Mouse (Mus musculus): Measurements from ENCODE around the gene 2410004B18Rik. TPM values are rescaled to one million over a fixed set of nuclear protein-coding genes. Genes with fewer than 3 reads are reported as not detected.
"Not testable (repeated sequence)": the region's sequence is repeated elsewhere in the genome, so short reads cannot be mapped to it uniquely, and the experiment has no call there.

The 2410004B18Rik gene
- total RNA-seq, 2 experiments from 2014 or later, result 17.2 to 18.0 TPM

DNA sequence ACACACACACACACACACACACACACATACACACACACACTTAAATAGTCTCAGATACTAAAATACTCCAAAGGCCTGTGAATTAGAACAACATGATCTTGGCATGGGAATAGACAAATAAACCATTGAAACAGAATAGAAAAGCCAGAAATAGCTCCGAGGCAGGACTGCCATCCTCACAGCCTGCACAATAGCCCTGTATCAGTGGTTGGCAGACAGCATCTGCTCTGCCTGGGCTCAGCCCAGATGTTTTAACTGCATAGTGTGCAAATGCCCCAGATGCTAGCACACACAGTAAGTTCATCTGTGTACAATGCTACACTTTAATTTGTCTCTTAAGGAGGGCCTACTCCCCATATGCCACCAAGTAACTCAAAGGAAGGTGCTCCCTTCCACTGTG lies 22.0 kb downstream of the 2410004B18Rik start:
- intact Hi-C loops (cut with DNase I), result no loop called here
- DNase-seq, result no peak

- DNase-seq, result no peak
- intact Hi-C loops (cut with DNase I), result no loop called here
Measured at GRCm38 (mm10) chr3:145962411-145962810, 24.6 kb downstream of the 2410004B18Rik start.

DNA sequence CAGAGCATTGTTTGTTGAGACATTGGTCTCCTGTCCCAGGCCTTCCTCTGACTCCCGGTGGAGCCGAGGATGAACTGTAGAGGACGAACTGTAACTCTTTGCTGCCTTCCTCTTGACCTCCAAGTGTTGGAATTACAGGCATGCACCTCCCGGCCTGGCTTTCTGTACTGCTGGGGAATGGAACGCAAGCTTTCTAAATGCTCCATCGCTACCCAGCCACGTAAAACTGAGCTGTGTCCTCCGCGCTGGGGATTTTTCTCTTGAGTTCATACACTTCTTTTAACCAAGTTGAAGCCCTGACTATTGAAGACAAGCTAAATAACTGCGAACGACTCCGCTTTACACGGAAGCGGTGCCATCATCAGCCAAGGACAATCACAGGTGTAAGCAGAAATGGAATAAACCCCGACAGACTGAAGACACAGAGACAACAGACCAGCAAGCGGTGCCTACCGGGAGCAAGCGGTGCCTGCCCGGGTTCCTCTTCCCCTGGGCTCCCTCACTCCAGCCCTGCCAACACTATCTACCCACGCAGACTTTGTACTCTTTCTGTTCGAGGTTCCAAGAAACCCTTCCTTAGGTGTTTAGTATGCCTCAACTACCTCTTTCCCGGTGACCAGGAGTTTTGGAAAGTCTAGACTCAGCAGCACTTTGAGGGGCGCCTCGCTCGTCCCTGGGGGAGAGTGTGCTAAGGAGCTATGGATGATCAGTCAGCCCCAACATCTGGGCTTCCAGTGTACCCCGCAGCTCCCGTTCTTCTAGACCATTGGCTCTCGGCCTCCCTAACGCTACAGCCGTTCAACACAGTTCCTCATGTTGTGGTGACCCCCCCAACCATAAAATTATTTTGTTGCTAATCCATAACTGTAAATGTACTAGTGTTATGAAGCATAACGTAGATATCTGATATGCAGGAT lies 25.5 kb downstream of the 2410004B18Rik start:
- no peak for DNase-seq
- intact Hi-C loops (cut with DNase I), result no loop called here

- intact Hi-C loops (cut with DNase I), result no loop called here
- no peak for DNase-seq
Measured at GRCm38 (mm10) chr3:145964018-145964387, 26.2 kb downstream of the 2410004B18Rik start.

DNA sequence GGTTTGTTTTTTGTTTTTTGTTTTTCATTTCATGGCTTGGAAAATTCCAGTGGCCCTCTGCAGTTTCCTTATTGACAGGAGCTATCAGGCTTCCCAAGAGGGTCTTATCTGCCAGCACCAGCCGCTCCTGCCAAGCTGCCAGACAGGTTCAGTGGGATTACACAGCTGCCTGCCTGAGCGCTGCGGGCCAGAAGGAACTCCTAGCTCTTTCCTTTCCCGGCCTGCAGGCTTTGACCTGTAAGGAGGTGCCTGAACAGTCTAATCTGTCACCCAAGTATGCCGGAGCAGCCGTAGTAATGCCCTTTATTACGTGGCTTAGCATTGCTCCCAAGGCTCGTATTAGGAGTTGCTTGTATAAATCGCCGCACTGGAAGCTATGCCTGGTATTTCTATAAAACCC lies 26.7 kb downstream of the 2410004B18Rik start:
- intact Hi-C loops (cut with DNase I), result no loop called here
- no peak for DNase-seq

GRCm38 (mm10) chr3:145965583-145965982 lies 27.8 kb downstream of the 2410004B18Rik start:
- DNase-seq; intact Hi-C loops (cut with DNase I): not testable (repeated sequence)

GRCm38 (mm10) chr3:145966806-145967205 lies 29.0 kb downstream of the 2410004B18Rik start:
- intact Hi-C loops (cut with DNase I), result no loop called here

DNA sequence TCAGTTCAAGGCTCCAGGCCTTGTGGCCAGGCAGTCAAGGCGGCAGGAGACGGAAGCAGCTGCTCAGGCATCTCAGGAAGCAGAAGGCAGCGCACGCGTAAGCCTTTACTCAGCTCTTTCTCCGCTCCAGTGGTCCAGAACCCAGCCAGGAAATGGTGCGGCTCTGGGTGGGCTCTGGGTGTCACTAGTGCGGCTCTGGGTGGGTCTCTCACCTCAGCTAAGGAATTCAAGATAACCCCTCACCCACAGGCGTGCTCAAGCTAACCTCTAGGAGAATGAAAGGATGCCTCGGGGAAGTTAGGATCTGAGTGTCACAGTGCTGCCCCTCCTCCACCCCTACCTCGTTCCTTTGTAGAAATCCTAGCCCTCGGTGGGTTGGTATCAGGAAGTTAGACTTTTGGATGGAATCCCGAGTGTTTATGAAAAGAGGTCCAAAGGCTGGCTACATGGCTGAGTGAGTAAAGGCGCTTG lies 31.3 kb downstream of the 2410004B18Rik start:
- DNase-seq, result no peak
- intact Hi-C loops (cut with DNase I), result no loop called here

More at GRCm38 (mm10) chr3:145966806-145967205, 29.0 kb downstream of the 2410004B18Rik start:
- no peak for DNase-seq

GRCm38 (mm10) chr3:145971501-145971900 lies 33.7 kb downstream of the 2410004B18Rik start:
- DNase-seq, result no peak
- intact Hi-C loops (cut with DNase I), result no loop called here

DNA sequence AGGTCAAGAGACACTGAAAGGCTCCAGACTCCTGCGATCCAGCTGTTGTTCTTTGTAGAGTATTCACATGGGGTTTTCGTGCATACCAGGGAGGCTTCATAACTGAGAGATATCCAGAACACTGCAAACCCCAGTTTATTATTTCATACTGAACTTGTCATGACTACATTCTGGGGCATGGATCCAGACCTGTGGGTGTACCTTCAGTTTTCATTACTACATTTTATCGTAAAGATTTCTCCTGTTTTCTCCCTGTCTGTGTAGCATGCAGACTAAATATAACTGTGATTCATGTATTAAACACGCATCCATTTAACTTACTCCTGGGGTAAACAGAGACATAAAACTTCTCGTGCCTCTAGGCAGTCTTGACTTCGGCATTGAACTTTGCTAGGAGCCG lies 37.2 kb downstream of the 2410004B18Rik start:
- intact Hi-C loops (cut with DNase I), result no loop called here
- DNase-seq, result no peak

DNA sequence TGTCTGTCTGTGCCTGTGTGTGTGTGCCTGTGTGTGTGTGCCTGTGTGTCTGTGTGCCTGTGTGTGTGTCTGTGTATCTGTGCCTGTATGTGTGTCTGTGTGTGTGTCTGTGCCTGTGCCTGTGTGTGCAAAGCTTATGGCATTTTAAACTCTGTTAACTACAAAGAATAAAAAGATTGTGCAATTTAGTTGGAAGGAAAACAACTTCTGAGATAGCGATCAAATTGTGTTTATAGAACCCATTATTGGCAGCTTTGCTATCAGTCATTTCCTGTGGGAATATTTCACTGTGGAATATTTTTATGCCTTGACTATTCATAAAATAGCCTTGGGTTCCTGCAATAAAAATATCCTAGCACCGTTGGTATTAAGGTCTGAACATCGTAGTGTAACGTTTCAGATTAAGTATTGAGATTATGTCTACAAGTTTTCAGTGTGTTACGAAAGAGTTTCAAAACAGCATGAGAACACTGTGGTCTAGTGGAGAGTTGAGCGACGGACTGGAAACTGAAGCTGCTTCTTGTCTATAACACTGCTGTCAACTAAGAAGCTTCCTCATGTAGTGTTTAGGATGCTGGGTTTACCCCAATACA lies 47.6 kb downstream of the 2410004B18Rik start:
- no peak for DNase-seq
- intact Hi-C loops (cut with DNase I), result no loop called here

DNA sequence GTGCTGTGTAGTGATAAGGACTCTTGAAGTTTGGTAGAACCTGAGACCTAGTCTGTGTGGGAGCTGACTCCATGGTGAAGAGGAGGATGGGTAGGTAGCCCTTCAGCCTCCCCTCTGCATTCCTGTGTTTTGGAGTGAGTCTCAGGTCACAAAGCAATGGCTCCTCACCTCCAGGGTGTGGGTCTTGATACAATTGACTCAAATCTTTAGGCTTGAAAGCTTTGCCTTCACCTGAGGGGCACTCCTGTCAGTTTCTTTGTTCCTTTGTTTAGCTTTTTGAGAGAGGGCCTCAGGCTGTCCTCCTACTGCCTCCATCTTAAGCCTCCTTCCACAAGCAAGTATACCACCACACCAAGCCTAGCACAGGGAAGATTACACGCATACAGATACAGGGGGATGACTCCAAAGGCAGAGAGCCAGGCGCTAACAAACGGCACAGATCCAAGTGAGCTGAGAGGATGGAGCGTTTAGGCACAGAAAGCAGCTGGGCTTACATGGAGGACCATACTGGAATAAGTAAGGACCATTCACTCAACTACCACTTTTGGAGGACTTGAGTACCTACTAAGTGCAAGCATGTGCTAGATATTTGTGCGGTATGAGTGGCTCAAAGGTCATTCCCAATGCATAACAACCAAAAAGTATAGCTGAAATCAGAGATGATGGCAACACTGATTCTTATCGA lies 48.6 kb downstream of the 2410004B18Rik start:
- intact Hi-C loops (cut with DNase I), result no loop called here
- DNase-seq, result no peak

DNA sequence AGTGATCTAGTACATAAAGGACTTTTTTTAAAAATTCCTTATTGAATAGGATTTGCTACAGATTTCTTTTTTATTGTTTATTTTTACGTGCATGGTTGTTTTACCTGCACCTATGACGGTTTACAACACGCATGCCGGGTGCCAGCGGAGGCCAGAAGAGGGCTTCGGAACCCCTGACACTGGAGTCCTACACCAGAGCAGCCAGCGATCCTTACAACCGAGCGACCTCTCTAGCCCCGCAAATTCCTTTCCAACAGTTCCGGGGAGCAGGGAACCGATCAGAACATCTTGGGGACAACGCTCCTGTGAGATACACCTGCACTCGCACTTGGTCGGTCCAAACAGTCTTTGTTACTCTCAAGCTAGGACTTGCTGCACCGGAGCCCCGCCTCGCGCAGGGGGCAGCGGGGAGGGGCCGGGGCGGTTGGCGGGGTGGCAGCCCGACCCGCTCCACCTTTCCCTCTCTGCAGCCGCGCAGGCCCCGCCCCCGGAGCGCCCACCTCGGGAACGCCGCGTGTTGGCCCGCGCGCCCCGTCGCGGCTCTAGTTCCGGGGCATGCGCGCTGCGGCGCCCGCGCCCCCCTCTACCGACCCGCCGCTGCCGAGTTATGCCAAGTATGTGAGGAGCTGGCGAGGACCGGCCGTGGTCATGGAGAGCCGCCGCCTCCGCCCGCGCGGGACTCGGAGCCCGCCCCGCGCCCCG lies 49.6 kb downstream of the 2410004B18Rik start, which contains the start of gene Syde2:
Gene Syde2, plus strand, starts transcription at position 603 of the 702 bp plus-strand sequence.
- intact Hi-C loops (cut with DNase I), result no loop called here
- DNase-seq, result peak; percentile 69 to 73

DNA sequence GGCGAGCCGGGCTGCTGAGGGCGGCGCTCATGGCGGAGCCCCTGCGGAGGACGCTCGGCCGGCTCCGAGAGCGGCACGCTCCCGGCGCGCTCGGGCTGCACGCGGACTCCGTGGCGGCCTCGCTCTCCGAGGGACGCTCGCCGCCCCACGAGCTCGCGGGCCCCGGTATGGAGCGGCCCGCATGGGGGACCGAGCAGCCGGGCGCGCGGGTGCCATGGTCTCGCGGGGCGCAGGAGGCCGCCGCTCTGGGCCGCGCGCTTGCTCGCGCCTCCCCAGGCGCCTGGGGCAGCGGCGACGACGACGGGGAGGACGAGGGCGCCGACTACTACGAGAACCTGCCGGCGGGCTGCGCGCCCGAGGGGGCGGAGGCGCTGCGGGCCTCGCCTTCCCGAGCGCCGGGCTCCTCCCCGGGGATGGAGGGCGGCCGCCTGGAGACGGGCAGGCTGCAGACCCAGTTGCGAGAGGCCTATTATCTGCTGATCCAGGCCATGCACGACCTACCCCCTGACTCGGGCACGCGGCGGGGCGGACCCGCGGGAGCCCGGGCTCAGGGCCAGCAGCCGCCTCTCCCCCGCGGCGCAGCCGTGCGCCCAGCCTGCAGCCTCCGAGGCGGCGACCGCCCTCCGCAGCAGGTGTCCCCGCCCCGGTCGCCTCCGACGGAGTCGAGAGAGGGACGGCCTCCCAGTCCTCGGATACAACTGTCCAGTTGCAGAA lies 50.3 kb downstream of the 2410004B18Rik start:
- intact Hi-C loops (cut with DNase I), result no loop called here
- DNase-seq, result peak; percentile 67 to 75

DNA sequence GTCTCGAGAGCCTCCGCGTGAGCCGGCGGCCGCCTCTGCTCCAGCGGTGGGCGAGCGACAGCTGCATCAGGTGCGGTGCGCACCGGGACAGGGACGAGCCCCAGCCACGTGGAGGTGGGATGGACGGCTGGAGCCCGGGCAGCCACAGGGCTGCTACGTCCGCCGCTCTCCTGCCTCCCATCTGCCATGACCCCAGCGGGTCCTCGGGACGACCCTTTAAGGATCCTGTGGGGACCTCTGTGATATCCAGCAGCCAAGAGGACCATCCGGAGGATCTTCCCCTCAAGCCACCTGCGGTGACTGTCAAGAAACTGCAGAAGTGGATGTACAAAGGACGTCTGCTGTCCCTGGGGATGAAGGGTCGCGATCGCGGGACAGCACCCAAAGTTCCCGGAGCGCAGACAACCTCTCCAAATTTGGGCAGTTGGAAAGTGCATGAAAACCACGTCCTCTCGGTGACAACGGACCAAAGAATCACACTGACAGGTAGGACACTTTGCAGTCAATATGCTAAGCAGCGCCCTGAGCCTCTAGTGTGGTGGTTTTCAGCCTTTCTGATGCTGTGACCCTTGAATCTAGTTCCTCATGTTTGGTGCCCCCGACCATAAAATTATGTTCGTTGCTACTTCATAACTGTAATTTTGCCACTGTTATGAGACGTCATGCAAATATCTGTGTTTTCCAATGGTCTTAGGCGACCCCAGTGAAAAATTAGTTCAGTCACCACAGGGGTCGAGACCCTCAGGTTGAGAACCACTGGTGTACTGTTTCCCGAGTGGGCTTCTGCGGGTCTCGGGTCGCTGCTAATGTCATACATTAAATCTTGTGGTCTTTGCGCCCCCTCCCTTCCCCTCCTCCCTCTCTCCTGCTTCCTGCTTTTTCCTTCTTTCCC lies 51.1 kb downstream of the 2410004B18Rik start:
- DNase-seq, result no peak
- intact Hi-C loops (cut with DNase I), result no loop called here

- no peak for DNase-seq
- intact Hi-C loops (cut with DNase I), result no loop called here
Measured at GRCm38 (mm10) chr3:145989576-145990081, 51.8 kb downstream of the 2410004B18Rik start.

DNA sequence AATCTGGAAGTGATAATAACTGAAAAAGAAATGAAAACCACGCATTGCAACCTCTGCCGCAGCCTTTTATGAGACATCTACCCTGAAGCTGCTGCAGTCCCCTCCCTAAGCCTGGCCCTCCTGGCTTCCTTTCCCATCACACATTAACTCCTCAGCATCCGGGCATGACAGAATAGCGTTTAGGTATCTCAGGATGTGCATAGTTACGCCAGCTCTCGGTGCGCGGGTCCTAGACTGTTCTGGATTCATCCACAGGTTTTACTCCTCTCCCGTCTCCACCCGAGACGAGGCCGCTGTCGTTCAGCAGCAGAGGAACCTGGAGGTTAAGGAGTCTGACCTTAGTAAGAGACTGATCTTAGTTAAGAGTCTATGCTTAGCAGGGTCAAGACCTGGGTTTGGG lies 53.3 kb downstream of the 2410004B18Rik start:
- intact Hi-C loops (cut with DNase I), result no loop called here
- no peak for DNase-seq

DNA sequence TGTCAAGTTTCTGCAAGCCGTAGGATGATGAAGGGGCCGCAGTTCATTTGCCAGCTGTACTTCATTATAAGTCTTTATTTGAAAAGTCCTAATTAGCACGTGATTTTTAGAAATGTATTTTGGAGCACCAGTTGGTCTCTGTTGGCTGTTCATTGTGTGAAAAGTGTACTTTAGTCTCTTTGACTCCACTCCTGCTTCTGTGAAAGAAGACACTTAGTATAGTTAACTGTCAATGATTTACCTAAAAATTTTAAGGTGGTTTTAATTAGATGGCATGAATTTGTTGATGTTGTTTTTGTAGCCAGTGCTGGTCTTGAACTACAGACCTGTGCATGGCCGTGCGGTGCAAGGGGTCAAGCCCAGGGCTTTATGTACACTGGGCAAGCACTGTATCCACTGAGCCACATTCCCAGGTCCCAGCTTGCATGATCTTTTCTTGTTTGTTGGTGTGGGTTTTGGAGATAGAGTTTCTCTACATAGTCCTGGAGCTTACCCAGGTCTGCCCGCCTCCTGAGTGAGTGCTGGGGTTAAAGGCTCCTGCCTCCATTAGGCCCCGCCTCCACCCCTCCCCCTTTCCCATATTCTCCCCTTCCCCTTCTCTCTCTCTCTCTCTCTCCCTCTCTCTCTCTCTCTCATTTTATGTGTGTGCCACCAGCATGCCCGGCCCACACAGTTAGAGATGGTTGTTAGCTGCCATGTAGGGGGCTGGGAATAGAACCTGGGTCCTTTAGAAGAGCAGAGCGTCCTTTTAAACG lies 54.3 kb downstream of the 2410004B18Rik start:
- intact Hi-C loops (cut with DNase I), result no loop called here
- no peak for DNase-seq

All from gastrocnemius, postnatal 36 days (tissue).